Mouse (Mus musculus) midbrain, postnatal 0 days (tissue): ENCODE measurements at regions not wholly inside any gene's neighbourhood (a gene's known extent, or its start where the extent isn't known, plus 50 kb on each side); places are given as distances from the start of the nearest gene placed in this dataset.

ENCODE experiments used
- ATAC-seq: fragments of 200-750 bp; cut with Nextera tagmentation; 2 replicates; pipeline ENCODE4 v1.8.0; 2017; ENCODE audit warnings: moderate number of reproducible peaks, mild to moderate bottlenecking, moderate TSS enrichment, moderate library complexity; ENCODE audit not compliant: low FRiP score
- DNase-seq: peaks from one replicate; pipeline ENCODE4 v3.0.0-alpha.2; 2015; ENCODE audit warnings: low spot score
- H3K27ac ChIP-seq: fragments of 300-500 bp; sonication (generic); 2 replicates; pipeline ENCODE4 v1.5.1; 2014; ENCODE audit warnings: low read depth, mild to moderate bottlenecking, low read length, mixed read lengths
- H3K27me3 ChIP-seq: fragments of 300-500 bp; sonication (generic); 2 replicates; pipeline ENCODE4 v1.6.1; 2014; ENCODE audit warnings: low read length, control low read depth, mixed read lengths; ENCODE audit not compliant: insufficient read depth
- H3K36me3 ChIP-seq: fragments of 300-500 bp; sonication (generic); 2 replicates; pipeline ENCODE4 v1.6.1; 2014; ENCODE audit warnings: low read length, control low read depth, mixed read lengths; ENCODE audit not compliant: insufficient read depth
- H3K4me1 ChIP-seq: fragments of 300-500 bp; sonication (generic); 2 replicates; pipeline ENCODE4 v1.6.1; 2014; ENCODE audit warnings: mild to moderate bottlenecking, control low read depth, antibody characterized with exemption, low read length, mixed read lengths; ENCODE audit not compliant: insufficient read depth
- H3K4me2 ChIP-seq: fragments of 300-500 bp; sonication (generic); 2 replicates; pipeline ENCODE4 v1.6.1; 2014; ENCODE audit warnings: low read depth, mild to moderate bottlenecking, low read length, mixed read lengths; ENCODE audit not compliant: poor library complexity, severe bottlenecking
- H3K4me3 ChIP-seq: fragments of 300-500 bp; sonication (generic); 2 replicates; pipeline ENCODE4 v1.5.1; 2014; ENCODE audit warnings: low read depth, mild to moderate bottlenecking, low read length, moderate library complexity
- H3K9ac ChIP-seq: fragments of 300-500 bp; sonication (generic); replicated peaks from 2 replicates; pipeline ENCODE4 v1.6.1; 2014; ENCODE audit warnings: mild to moderate bottlenecking, low read length, moderate library complexity, mixed read lengths; ENCODE audit not compliant: poor library complexity, severe bottlenecking
- H3K9me3 ChIP-seq: fragments of 300-500 bp; sonication (generic); 2 replicates; pipeline ENCODE4 v1.6.1; 2016; ENCODE audit warnings: low read length, control low read depth
- CTCF ChIP-seq: IDR thresholded peaks from 2 replicates; pipeline ENCODE4 v1.5.1; 2016; ENCODE audit warnings: antibody characterized with exemption, mild to moderate bottlenecking
- WGBS: fragments of 180-500 bp; shearing (Covaris S2); extraction: QIAGEN DNeasy Blood & Tissue Kit; methylation state at CpG from one replicate; pipeline ENCODE4 v1.1.7; 2014; 5-methylcytosine and 5-hydroxymethylcytosine counted together

DNA sequence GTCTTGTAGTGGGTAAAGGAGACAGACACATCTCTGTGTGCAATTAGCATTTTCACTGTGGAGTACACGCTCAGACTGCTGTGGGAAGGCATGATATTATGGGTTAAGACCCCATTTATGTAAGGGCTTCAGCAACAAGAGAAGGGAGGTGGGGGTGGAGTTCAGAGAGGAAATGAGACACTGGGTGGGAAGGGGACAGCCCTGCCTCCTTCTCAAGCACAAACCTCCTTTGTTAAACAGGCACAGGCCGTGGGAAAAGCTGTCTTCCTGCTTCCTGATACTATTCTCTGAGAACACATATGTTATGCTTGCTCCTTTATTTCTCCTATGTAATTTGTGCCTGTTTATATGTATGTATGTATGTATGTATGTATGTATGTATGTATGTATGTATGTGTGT lies 237.4 kb upstream of the Cxcr4 start:
- Histone ChIP-seq H3K9me3 (no peaks in the 10 kb centered on the region), H3K4me2 (no peak overlapping the region), H3K36me3 (no peaks in the 10 kb centered on the region), H3K27me3 (no peaks in the 10 kb centered on the region), H3K4me1 (no peaks in the 10 kb centered on the region), H3K9ac (no peak overlapping the region), H3K4me3 (no peak overlapping the region), H3K27ac (no peak overlapping the region)
- 28% methylated on average over 2 of the region's 2 CpGs for WGBS
- no peak for TF ChIP-seq CTCF
- ATAC-seq (no peak), DNase-seq (no peak)

DNA sequence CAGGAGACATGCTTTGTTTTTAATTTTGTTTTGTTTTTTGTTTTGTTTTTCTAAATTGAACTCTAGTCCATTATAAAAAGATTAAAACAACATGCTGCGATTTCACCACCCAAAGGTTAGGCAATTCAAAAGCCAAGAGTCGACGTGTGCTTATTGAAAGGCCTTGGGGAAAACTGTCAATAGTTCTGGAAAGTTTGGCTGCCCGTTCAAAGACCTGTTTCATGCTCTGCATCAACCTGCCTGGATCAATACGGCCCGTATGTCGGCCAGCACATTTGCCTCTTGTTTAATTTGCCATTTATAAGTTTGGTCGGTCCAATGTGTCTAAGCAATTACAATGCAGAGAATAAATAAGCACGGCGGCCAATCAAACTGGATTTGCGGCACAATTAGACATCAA lies 234.3 kb upstream of the Cxcr4 start:
- H3K27me3 ChIP-seq = no peaks in the 10 kb centered on the region
- no peak for DNase-seq
- H3K36me3 ChIP-seq = no peaks in the 10 kb centered on the region
- no peak overlapping the region for H3K4me3 ChIP-seq
- no peaks in the 10 kb centered on the region for H3K4me1 ChIP-seq
- no peak for ATAC-seq
- no peak overlapping the region for H3K27ac ChIP-seq
- H3K9ac ChIP-seq = no peak overlapping the region
- no peak overlapping the region for H3K4me2 ChIP-seq
- H3K9me3 ChIP-seq = no peaks in the 10 kb centered on the region
- no peak for TF ChIP-seq CTCF
- 68% methylated on average over 11 of the region's 11 CpGs for WGBS

DNA sequence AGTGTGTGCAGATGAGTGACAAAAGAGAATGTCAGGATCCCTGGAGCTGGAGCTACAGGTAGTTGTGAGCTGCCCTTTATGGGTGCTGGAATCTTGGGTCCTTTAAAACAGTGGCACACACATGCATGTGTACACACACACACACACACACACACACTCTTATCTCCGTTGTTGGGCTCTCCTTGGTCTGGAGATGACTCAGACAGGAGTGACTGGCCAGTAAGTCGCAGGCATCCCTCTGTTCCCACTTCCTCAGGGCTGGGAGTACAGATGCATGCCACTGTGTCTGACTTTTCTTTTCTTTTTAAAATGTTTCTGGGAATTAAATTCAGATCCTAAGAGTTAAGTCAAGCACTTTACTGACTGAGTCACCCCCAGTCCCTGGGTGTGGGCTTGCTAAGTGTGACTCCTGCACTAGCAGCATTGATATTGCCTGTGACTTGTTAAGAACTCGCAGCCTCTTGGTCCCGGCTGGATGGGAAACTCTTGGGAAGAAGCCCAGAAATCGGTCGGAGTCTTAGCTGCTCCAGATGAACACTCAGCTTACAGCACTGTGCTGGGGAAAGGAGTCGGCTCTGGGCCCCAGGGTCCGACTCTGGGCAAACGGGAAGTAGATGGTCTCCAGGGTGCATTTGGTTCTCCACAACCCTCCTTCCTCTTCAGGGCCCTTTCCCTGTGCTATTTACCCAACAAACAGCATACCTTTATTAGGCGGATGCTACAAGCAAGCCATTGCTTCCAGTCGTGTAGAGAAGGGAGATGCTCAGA lies 233.0 kb upstream of the Cxcr4 start:
- TF ChIP-seq CTCF = no peak
- Histone ChIP-seq H3K4me2 (no peak overlapping the region), H3K9me3 (no peaks in the 10 kb centered on the region), H3K4me1 (no peaks in the 10 kb centered on the region), H3K36me3 (no peaks in the 10 kb centered on the region), H3K27me3 (no peaks in the 10 kb centered on the region), H3K9ac (no peak overlapping the region), H3K4me3 (no peak overlapping the region), H3K27ac (no peak overlapping the region)
- peak; percentile 42 for DNase-seq
- ATAC-seq = no peak
- WGBS = 62% methylated on average over 11 of the region's 11 CpGs

DNA sequence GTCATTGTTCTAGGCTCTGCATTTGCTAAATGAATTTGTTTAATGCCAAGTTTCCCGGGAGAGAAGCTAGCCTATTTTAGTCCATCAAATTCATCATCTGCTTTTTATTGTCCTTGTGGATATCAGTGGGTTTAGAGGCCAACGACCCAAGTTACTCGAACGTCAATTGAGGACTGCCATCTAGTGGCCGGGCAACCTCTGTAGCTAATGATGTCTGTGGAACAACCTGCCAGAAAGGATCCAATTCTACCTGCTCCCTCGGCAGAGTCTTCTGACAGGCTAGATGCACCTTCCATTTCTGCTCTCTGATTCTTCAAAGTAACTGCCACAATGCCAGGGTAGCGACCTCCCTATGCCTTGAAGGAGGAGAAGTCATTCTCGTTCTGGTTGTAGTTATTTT lies 232.1 kb upstream of the Cxcr4 start:
- ATAC-seq (no peak), DNase-seq (peak; percentile 83)
- Histone ChIP-seq H3K27ac (no peak overlapping the region), H3K27me3 (no peaks in the 10 kb centered on the region), H3K9me3 (no peaks in the 10 kb centered on the region), H3K36me3 (no peaks in the 10 kb centered on the region), H3K9ac (no peak overlapping the region), H3K4me1 (no peaks in the 10 kb centered on the region), H3K4me3 (no peak overlapping the region), H3K4me2 (no peak overlapping the region)
- TF ChIP-seq CTCF = peak; percentile 82
- 7% methylated on average over 8 of the region's 8 CpGs for WGBS

DNA sequence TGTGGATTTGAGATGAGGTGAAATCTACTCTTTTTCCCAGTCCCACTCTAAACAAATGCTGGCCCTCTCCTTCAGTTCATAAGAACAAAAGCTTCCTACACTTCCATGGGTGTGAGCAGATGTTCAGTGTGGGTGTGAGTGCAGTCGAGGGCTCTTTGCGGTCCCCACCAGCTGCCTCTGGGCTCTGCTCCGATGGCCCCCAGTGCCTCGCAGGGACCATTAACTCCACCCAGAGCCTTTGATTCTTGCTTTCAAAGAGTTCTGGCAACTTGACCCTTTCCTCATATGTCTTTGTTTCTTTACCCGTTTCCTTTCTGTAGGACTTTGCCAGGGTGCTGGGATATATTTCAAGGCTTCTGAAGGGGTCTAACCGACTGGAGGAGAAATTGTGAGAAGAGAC lies 229.9 kb upstream of the Cxcr4 start:
- DNase-seq (no peak), ATAC-seq (no peak)
- 64% methylated on average over 6 of the region's 6 CpGs for WGBS
- Histone ChIP-seq H3K9me3 (no peaks in the 10 kb centered on the region), H3K4me2 (no peak overlapping the region), H3K27ac (no peak overlapping the region), H3K4me1 (no peaks in the 10 kb centered on the region), H3K27me3 (no peaks in the 10 kb centered on the region), H3K4me3 (no peak overlapping the region), H3K36me3 (no peaks in the 10 kb centered on the region), H3K9ac (no peak overlapping the region)
- no peak for TF ChIP-seq CTCF

DNA sequence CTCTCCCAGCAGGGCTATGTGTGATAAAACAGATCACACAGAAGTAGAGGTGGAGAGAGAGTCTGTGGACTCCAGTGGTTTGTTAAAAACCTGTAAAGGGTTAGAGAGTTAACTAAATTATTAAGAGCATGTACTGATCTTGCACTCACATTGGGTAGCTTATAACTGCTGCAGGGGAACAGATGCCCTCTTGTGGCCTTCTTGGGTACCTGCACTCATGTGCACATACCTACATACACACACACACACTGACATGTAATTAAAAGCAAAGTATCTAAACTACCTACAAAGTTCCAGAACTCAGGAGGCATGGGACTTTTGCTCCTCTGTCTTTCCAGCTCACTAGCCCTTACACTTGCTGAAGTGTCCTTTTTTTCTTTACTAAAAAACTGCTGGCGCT lies 228.4 kb upstream of the Cxcr4 start:
- Histone ChIP-seq H3K4me3 (no peak overlapping the region), H3K27me3 (no peaks in the 10 kb centered on the region), H3K4me1 (no peaks in the 10 kb centered on the region), H3K27ac (no peak overlapping the region), H3K9ac (no peak overlapping the region), H3K9me3 (no peaks in the 10 kb centered on the region), H3K4me2 (no peak overlapping the region), H3K36me3 (no peaks in the 10 kb centered on the region)
- WGBS = 100% methylated on average over 1 of the region's 1 CpGs
- DNase-seq (no peak), ATAC-seq (no peak)
- TF ChIP-seq CTCF = peak; percentile 23
